In genomic region chr2:75555676-75556075, GRCm38 (mm10) we compare ENCODE assay signal across 29 mouse cellular contexts.
"Had no signal": no experiment of that assay in that cellular context is flagged by ENCODE, and none has a peak within 500 bp of the region (broad histone marks: within the 10 kb centered on the region; RNA-seq: fewer than 3 reads in every experiment).

No protein-coding gene starts in this region.

- H3K27ac ChIP-seq: left cerebral cortex, adult 2 months; limb, embryonic 15.5 days; liver, embryonic 13.5 days; liver, embryonic 14.5 days; liver, embryonic 15.5 days; lung, embryonic 15.5 days; macrophage; midbrain, embryonic 12.5 days; midbrain, embryonic 13.5 days; midbrain, embryonic 15.5 days; neural tube, embryonic 12.5 days had no signal

- H3K4me3 ChIP-seq: left cerebral cortex, adult 2 months; limb, embryonic 12.5 days; limb, embryonic 13.5 days; limb, embryonic 15.5 days; liver, embryonic 13.5 days; liver, embryonic 15.5 days; lung, embryonic 15.5 days; megakaryocyte, embryonic 14.5 days; midbrain, embryonic 12.5 days; midbrain, embryonic 13.5 days; midbrain, embryonic 15.5 days; myocyte; neural tube, embryonic 12.5 days had no signal

- H3K4me1 ChIP-seq: liver, embryonic 13.5 days; liver, embryonic 15.5 days; megakaryocyte, embryonic 14.5 days; midbrain, embryonic 12.5 days; neural tube, embryonic 12.5 days had no signal

- DNase-seq: left cerebral cortex, postnatal 4 days; liver; liver, embryonic 13.5 days; liver, postnatal 0 days; lung, adult 18-20 months; lung, adult 2 months; lung, embryonic 14.5 days; lung, postnatal 10 days; lung, postnatal 14 days; lung, postnatal 36 days; lung, postnatal 4 days; midbrain, embryonic 14.5 days had no signal

- H3K9ac ChIP-seq: limb, embryonic 12.5 days; limb, embryonic 13.5 days; limb, embryonic 15.5 days; liver, embryonic 13.5 days; liver, embryonic 14.5 days; liver, embryonic 15.5 days; liver, postnatal 0 days; lung, embryonic 14.5 days; lung, embryonic 15.5 days; midbrain, embryonic 12.5 days; midbrain, embryonic 13.5 days; midbrain, embryonic 15.5 days; neural tube, embryonic 12.5 days had no signal

- H3K36me3 ChIP-seq: limb, embryonic 12.5 days; limb, embryonic 13.5 days; limb, embryonic 15.5 days; liver, embryonic 13.5 days; liver, embryonic 15.5 days; lung, embryonic 15.5 days; midbrain, embryonic 12.5 days; midbrain, embryonic 13.5 days; midbrain, embryonic 15.5 days; neural tube, embryonic 12.5 days had no signal

- H3K27me3 ChIP-seq: limb, embryonic 12.5 days; limb, embryonic 15.5 days; liver, embryonic 13.5 days; liver, embryonic 15.5 days; lung, embryonic 15.5 days; midbrain, embryonic 12.5 days; midbrain, embryonic 13.5 days; midbrain, embryonic 15.5 days; neural tube, embryonic 12.5 days had no signal

- ATAC-seq: liver, postnatal 0 days; lung, postnatal 0 days; midbrain, embryonic 13.5 days; midbrain, embryonic 15.5 days; midbrain, embryonic 16.5 days had no signal

- H3K4me2 ChIP-seq: limb, embryonic 15.5 days; liver, embryonic 11.5 days; liver, embryonic 13.5 days; liver, embryonic 15.5 days; lung, embryonic 14.5 days; lung, embryonic 15.5 days; midbrain, embryonic 12.5 days; midbrain, embryonic 13.5 days; midbrain, embryonic 15.5 days; neural tube, embryonic 12.5 days had no signal

- H3K9me3 ChIP-seq: limb, embryonic 12.5 days; limb, embryonic 13.5 days; limb, embryonic 15.5 days; liver, embryonic 13.5 days; liver, embryonic 15.5 days; lung, embryonic 15.5 days; megakaryocyte, embryonic 14.5 days; midbrain, embryonic 12.5 days; midbrain, embryonic 13.5 days; midbrain, embryonic 15.5 days; neural tube, embryonic 12.5 days had no signal
